Mouse (Mus musculus): Measurements from ENCODE around the gene Hoxd11.

Gene Hoxd11

DNA sequence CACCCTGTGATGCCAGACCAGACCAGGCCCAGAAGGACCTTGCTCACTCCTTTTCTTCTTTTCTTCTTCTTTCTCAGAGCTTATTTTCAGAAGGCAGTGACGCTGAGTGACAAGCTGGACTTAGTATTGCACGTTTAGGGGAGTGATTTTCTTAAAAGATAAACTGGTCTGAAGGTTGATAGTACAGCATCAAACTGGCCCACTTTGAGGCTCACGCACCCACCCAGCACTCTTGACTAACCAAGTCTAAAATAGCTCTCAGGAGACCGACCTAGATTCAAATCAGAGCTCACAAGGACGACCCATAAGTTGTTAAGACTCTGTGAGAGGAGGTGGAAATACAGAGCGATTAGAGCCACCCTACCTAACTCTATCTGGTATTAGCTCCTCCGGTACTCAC, 12.9 kb upstream of the Hoxd11 start:
- no peak for DNase-seq

DNA sequence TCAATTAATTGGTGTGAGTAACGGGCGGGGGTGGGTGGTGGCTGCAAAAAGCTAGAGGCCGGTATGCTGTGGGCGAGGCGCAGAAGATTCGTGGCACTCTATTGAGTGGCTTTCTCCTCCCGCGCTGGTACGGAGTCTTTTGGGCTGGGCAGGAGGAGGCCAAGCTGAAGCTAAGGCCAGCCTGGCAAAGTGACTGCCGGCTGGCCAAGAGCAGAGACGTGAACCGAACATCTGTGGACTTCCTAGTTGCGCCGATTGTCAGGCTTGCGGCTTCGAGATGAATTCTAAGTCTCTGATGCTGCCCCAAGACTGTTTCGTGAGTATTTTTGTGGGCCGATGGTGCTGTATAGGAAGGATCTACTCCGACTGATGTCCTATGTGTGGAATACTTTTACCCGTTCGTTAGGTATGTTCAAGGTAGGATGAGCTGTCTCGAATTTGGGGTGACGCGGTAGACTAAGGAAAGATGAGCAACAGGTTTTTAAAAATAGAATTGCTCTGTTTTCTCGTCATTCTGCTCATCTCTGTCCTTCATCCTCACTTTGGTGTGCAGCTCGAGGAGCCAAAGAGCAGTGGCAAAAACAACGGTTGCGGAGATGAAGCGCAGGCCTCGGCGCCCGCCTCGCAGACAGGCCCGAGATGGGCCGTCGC, 12.0 kb upstream of the Hoxd11 start:
- DNase-seq = no peak

- DNase-seq = no peak
Measured at GRCm38 (mm10) chr2:74667842-74668357, 11.5 kb upstream of the Hoxd11 start, which contains the start of gene Hoxd13. Gene Hoxd13, plus strand, starts transcription at chr2:74668310.

DNA sequence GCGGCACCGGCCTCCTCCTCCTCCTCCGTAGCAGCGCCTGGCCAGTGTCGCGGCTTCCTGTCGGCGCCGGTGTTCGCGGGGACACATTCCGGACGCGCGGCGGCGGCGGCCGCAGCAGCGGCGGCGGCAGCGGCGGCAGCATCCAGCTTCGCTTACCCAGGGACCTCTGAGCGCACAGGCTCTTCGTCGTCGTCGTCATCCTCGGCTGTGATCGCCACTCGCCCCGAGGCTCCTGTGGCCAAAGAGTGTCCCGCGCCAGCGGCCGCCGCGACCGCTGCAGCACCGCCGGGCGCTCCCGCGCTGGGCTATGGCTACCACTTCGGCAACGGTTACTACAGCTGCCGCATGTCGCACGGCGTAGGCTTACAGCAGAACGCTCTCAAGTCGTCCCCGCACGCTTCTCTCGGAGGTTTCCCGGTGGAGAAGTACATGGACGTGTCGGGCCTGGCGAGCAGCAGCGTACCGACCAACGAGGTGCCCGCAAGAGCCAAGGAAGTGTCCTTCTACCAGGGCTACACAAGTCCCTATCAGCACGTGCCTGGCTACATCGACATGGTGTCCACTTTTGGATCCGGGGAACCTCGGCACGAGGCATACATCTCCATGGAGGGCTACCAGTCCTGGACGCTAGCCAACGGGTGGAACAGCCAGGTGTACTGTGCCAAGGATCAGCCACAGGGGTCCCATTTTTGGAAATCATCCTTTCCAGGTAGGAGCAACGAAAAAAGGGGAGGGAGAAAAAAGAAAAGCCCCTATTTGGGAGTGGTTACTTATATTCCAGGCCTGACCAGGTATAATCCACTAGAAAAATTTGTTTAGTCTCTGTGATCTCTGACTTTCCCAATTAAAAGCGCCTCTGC, 10.8 kb upstream of the Hoxd11 start:
- DNase-seq = no peak

GRCm38 (mm10) chr2:74669230-74669578, 10.2 kb upstream of the Hoxd11 start:
- no peak for DNase-seq

DNA sequence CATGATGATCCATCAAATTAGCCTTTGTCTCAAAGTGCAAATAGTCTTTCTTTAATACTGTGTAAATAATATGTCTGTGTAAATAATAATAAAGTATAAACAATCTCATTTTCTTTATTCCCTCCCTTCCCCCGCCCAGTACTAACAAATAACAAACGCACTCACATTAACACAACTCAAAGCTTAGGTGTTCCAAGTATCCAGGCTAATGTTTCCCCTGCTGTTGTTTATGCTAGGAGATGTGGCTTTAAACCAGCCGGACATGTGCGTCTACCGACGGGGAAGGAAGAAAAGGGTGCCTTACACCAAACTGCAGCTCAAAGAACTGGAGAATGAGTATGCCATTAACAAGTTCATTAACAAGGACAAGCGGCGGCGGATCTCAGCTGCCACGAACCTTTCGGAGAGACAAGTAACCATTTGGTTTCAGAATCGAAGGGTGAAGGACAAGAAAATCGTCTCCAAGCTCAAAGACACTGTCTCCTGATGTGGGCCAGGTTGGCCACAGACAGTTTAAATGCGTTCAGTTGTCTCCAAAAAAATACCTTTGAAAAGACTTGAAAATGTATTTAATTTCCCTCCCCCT, 9.6 kb upstream of the Hoxd11 start:
- DNase-seq = no peak

DNA sequence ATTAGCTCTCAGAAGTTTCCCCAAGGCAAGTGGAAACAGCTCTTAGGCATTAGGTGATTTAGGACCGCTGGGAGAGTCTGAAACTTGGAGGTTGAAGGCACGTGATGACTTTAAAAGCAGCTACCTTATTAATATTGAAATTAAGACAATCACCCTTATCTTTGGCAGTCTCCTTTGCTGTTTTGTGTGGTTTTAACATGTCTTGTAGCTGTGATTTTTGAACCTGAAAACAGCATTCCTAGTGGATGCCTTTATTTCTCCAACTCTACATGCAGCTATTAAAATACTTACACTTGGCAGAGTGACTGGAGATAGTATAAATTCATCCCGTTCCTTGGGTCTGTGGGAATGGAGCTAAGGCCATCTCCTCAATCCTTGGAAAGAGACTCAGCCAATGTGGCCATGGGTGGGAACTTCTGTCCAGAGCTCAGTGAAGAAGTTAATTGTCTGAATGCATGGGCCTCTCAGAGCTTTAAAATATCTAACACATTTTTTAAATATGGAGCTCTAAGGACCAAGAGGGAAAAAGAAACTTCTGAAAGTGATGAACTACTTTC, 8.6 kb upstream of the Hoxd11 start:
- no peak for DNase-seq

- DNase-seq = no peak
Measured at GRCm38 (mm10) chr2:74671847-74672246, 7.5 kb upstream of the Hoxd11 start.

DNA sequence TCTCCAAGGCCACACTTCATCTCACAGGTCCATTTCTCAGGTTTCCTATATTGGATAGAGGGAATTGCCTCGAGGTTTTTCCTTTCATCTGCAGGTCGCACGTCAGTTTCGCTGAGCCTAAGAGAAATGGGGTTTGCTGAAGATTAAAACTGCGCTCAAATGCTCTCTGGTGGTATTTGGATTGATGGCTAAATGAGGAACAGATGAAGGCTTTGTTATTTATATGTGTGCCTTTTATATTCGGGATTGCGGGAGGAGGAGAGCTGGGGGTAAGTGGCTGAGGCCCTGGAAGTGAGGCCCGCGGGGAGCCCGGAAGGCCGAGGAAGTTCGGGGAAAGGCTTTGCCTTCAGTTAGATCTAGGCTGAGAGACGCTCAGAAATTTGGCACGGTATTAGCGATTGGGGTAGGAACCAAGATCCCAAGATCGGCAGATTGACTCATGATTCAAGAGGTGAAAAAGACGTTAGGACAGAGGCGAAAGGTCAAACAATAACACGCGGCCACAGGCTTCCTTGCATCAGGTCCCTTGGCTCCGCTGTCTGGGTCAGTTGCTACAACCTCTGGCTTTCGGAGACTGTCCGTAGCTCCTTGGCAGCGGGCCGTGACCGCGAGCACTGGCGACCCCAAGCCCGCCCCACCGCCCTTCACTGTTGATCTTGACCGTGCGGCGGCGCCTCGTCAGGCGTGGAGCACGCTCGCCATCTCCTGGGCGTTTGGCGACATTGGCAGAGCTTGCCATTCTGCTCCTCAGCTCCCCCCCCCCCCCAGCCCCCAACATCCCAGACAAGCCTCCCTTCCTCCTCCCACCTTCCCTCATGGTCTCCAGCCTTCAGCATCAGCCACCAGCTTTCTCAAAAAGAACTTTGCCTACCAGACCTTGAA, 6.6 kb upstream of the Hoxd11 start:
- peak in 1 of 2 experiments; percentile 81 for DNase-seq

DNA sequence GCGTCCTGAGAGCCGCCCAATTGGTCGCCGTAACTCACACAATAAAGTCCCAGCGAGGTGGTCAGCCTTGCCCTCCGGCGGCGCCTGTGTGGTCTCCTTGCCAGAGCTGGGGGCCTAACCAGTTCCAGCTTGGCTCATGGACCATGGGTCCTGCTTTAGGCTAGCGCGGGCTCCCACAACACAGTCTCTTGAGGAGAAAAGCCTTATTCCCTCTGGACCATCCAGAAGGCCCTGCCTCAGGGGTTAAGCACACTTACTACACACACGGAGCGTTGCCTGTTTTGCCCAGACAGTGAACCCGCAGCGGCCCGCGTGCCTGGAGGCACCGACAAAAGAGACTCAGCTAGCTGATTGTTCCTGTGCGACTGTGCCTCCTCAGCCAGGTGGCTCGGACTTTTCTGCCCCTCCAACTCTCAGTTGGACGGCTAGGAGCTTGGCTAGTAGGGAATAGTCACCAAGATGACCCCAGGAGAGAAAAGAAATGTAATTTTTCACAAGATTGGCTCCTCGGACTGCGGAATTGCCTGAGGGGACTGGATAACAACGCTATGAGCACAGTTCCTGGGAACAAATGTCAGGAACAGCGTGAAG, 5.4 kb upstream of the Hoxd11 start:
- DNase-seq = no peak

GRCm38 (mm10) chr2:74674881-74675665, 4.3 kb upstream of the Hoxd11 start, which contains the start of gene Hoxd12:
Gene Hoxd12, plus strand, starts transcription at chr2:74675013.
- no peak for DNase-seq

DNA sequence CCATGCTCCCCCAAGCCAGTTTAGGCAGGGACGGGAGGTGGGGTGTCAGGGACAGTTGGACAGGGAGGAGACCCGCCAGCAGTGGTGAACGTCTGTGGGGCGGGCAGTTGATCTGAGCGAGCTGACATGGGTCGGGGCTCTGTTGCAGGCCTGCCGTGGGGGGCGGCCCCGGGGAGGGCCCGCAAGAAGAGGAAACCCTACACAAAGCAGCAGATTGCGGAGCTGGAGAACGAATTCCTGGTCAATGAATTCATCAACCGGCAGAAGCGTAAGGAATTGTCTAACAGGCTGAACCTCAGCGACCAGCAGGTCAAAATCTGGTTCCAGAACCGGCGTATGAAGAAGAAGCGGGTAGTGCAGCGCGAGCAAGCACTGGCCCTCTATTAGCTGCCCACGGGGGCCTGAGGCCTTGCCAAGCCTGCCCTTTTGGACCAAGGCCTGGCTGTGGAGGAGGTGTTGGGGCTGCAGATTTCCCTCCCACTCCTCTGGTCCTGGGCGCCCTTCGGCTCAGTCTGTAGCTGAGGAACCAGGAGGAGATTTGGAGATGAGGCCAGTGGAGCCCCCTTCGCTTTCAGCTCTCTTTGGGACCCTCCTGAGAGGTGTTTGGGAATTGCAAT, 3.6 kb upstream of the Hoxd11 start:
- DNase-seq = no peak

DNA sequence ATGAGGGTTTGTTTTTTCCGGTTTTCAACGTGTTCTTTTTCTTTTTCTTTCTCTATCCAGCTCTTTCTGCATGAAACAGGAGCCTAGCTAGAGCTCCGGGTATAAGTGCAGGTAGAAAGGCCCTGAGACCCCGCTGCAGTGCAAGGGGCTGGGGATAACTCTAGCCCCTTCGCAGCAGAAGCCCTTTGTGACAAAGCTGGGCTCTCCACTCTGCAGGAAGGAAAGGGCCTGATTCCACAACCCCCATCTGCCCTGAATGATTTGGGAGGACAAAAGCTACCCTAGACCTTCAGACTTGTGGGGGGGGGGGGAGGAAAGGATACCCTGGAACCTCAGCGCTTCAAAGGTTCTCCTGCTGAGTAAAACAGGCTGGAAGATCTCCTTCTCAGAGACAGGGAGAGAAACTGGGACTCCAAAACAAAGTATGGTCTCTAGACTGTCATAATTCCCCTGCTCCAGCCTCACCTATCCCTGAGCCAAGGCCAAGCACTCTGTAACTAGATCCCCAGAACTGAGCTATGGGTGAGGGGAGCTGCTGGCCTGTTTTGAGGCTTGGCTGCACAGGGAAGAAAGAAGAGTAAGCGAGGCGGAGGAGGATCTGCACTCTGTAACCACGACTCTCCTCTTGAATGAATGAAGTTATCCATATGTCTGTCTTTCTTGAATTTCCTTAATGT, 2.8 kb upstream of the Hoxd11 start:
- no peak for DNase-seq

DNA sequence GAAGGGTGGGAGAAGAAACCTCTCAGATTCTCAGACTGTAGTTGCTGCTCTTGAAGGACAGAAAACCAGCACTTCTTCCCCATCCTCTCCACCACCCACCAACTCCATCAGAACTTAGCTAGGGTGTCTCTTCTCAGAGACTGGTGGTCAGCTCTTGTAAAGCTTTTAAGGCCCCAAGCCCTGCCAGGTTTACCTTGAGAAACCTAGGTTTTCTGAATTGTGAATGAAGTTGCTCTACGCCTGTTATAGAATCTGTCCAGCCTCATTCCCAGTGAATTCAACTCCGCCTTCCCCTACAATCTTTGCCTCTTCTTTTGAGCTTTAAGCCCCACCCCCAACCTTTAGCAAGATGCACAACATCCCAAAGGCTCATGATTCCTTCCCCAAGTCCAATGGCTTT, 2.3 kb upstream of the Hoxd11 start:
- DNase-seq = no peak

- DNase-seq = no peak
Measured at GRCm38 (mm10) chr2:74679596-74679971, 227 bp downstream of the Hoxd11 start.

DNA sequence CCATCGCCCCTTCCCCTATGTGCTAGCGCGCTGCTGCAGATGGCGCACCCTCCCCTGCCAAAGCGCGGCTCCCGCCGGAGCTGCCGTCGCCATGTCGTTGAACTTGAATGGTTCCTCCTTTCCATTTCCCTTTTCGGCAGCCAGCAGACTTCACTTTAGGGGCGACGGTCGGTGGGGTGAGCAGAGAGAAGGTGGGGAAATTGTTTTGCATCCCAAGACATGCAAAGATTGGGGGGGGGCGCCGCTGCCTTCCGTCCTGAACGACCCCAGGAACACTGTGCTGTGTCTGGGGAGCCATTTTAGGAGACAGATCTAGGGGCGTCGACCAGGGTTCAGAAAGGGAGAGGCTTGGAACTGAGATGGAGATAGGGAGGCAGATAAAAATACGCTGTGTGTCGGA, 623 bp downstream of the Hoxd11 start:
- DNase-seq = no peak

DNA sequence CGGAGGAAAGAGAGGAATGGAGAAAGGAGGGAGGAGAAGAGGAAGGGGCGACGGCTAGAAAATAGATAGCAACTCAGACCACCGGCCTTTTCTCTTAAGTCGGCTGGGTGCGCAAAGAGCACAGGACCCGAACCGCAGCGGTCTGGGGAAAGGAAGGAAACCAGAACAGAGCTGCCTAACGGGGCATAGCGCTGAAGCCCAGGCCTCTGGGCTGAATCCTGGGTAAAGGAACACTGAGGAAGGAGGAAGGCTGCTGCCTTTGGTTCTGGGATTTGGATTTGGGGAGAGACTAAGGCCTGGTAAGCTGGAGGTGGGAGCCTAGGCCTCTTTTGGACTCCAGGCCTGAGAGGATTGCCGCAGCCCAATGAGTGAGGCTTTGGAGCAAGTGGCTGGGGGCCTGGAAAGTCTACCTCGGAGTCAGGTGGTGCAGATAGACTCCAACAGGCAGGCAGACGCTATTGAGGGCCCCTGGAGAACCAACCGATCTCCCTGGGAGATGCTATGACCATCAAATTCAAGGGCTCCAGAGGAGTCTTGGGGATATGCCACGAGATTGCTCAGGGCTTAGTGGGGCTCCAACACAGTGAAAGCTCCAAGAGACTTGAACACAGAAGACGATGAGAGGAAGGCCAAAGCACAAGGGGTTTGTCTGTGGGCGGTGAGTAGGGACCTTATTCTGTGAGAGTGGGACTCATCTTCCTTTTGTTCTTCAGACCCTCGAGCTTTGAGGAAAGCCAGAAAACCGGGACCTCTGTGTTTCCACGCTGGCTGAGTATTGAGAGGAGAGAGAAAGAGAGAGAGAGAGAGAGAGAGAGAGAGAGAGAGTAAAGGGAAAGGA, 1.4 kb downstream of the Hoxd11 start:
- DNase-seq = no peak

GRCm38 (mm10) chr2:74681594-74682531, 2.5 kb downstream of the Hoxd11 start:
- DNase-seq = peak in 1 of 2 experiments; percentile 51
